Mouse (Mus musculus) heart, embryonic 10.5 days (tissue): Measurements from ENCODE around the gene Nat8f6. TPM values are rescaled to one million over a fixed set of nuclear protein-coding genes. Genes with fewer than 3 reads are reported as not detected.

Experiments used
- microRNA-seq: library from miRNA; unstranded; fragments of <30 nt; microRNA quantifications from one replicate; pipeline ENCODE4, GENCODE M21; 2017
- polyA plus RNA-seq: library from polyadenylated mRNA; unstranded; fragments of >200 nt; fragmentation: Nextera tagmentation; extraction: Ambion mirVana; gene quantifications from 2 replicates; pipeline ENCODE4 v1.2.1, GENCODE M21; 2016

Gene Nat8f6
- polyA plus RNA-seq, 1 experiment from 2014 or later = not detected

Small RNAs within 50 kb of the gene (microRNA-seq; reads per million reads assigned to microRNA genes)
- gene Mir6375 = not detected

Other genes starting within 250 kb of the Nat8f6 start
- 4.4 and 5.5 TPM in 2 replicates for gene Alms1, start 233.4 kb downstream of the Nat8f6 start, polyA plus RNA-seq
- 0.09 TPM in 1 of 2 replicates, not detected in the other for gene Nat8f7, start 107.7 kb downstream of the Nat8f6 start, polyA plus RNA-seq
- 0.20 and 0.33 TPM in 2 replicates for gene Nat8f3, start 55.2 kb downstream of the Nat8f6 start, polyA plus RNA-seq
- not detected in 2 replicates for gene Nat8f5, start within 50 bp of the Nat8f6 start, polyA plus RNA-seq
- not detected in 2 replicates for gene Nat8, start 11.1 kb upstream of the Nat8f6 start, polyA plus RNA-seq
- gene Nat8f2, start 48.2 kb upstream of the Nat8f6 start, polyA plus RNA-seq = not detected in 2 replicates
- 1.5 and 2.5 TPM in 2 replicates for gene Nat8f4, start 83.9 kb upstream of the Nat8f6 start, polyA plus RNA-seq
- gene Tprkb, start 90.9 kb upstream of the Nat8f6 start, polyA plus RNA-seq = 24.5 and 28.8 TPM in 2 replicates
- gene Nat8f1, start 94.7 kb upstream of the Nat8f6 start, polyA plus RNA-seq = 4.3 and 5.8 TPM in 2 replicates
- 38.0 and 39.9 TPM in 2 replicates for gene Dusp11, start 140.7 kb upstream of the Nat8f6 start, polyA plus RNA-seq
- gene Figla, start 195.2 kb upstream of the Nat8f6 start, polyA plus RNA-seq = not detected in 2 replicates
- 12.1 and 16.0 TPM in 2 replicates for gene Add2, start 207.7 kb upstream of the Nat8f6 start, polyA plus RNA-seq